ENCODE assay signal across 9 mouse cellular contexts in genomic region chr17:63287413-63287812, GRCm38 (mm10).
DNase-seq lines count a peak whose midpoint lies in the region; ATAC-seq and TF ChIP-seq lines count a peak whose summit lies in the region.
"Had no signal": no experiment of that assay in that cellular context is flagged by ENCODE, and none has a peak within 500 bp of the region (broad histone marks: within the 10 kb centered on the region; RNA-seq: fewer than 3 reads in every experiment).

No protein-coding gene starts in this region.

- H3K4me3 ChIP-seq in forebrain, embryonic 16.5 days (replicated peaks; ENCODE audit: low read length) = no peak overlapping the region
- H3K4me3 ChIP-seq in forebrain, embryonic 11.5 days (ENCODE audit: low read depth, low read length) = no peak overlapping the region
- H3K4me3 ChIP-seq in stomach, postnatal 0 days (ENCODE audit: low read depth, low read length) = no peak overlapping the region
- H3K4me3 ChIP-seq: megakaryocyte, embryonic 14.5 days had no signal

- TF ChIP-seq EP300 in stomach, postnatal 0 days (optimal IDR thresholded peaks at IDR 0.05) = no peak

- H3K27me3 ChIP-seq in forebrain, embryonic 16.5 days (replicated peaks; ENCODE audit: control insufficient read depth, insufficient read depth, low read length) = no peaks in the 10 kb centered on the region
- H3K27me3 ChIP-seq in forebrain, embryonic 11.5 days (ENCODE audit: control insufficient read depth, insufficient read depth, low read length) = no peaks in the 10 kb centered on the region
- H3K27me3 ChIP-seq in stomach, postnatal 0 days (ENCODE audit: control insufficient read depth, insufficient read depth, low read length) = no peaks in the 10 kb centered on the region
- H3K27me3 ChIP-seq: megakaryocyte, embryonic 14.5 days had no signal

- intact Hi-C loops in heart, postnatal 36 days (cut with DNase I) = no loop called here

- no peak for DNase-seq in forebrain, embryonic 11.5 days (ENCODE audit: low spot score)
- peak; percentile 50 for DNase-seq in urinary bladder, postnatal 14 days (ENCODE audit: low spot score)
- no peak for DNase-seq in urinary bladder, postnatal 10 days (ENCODE audit: low spot score)
- peak; percentile 49 for DNase-seq in heart, postnatal 36 days
- peak; percentile 20 for DNase-seq in stomach, postnatal 0 days (ENCODE audit: low spot score)
- no peak for DNase-seq in thymus, adult 18-20 months
- DNase-seq in frontal cortex, adult 2 months (ENCODE audit: extremely low spot score in 1 of 2, low spot score in 1 of 2) = no peak

- peak; percentile 23; the same call in 1 of the 2 replicates for TF ChIP-seq CTCF in stomach, postnatal 0 days (IDR thresholded peaks at IDR 0.05; ENCODE audit: low read depth)

- no peak for ATAC-seq in forebrain, embryonic 16.5 days
- no peak for ATAC-seq in forebrain, embryonic 11.5 days (replicated peaks; ENCODE audit: low FRiP score)
- ATAC-seq in stomach, postnatal 0 days (ENCODE audit: low FRiP score, low TSS enrichment) = no peak

- H3K4me2 ChIP-seq in forebrain, embryonic 16.5 days (ENCODE audit: low read length) = no peak overlapping the region
- H3K4me2 ChIP-seq in forebrain, embryonic 11.5 days (ENCODE audit: low read depth, low read length, severe bottlenecking) = no peak overlapping the region
- no peak overlapping the region for H3K4me2 ChIP-seq in stomach, postnatal 0 days (replicated peaks; ENCODE audit: low read depth)

- 34% methylated on average over 2 of the region's 2 CpGs for WGBS in forebrain, embryonic 16.5 days
- WGBS in forebrain, embryonic 11.5 days = 86% methylated on average over 2 of the region's 2 CpGs
- WGBS in stomach, postnatal 0 days = 33% methylated on average over 2 of the region's 2 CpGs

- H3K9me3 ChIP-seq in forebrain, embryonic 16.5 days (ENCODE audit: control insufficient read depth, low read length) = no peaks in the 10 kb centered on the region
- no peaks in the 10 kb centered on the region for H3K9me3 ChIP-seq in forebrain, embryonic 11.5 days (ENCODE audit: control insufficient read depth, low read length)
- H3K9me3 ChIP-seq in stomach, postnatal 0 days (ENCODE audit: control insufficient read depth, low read length) = no peaks in the 10 kb centered on the region
- H3K9me3 ChIP-seq: megakaryocyte, embryonic 14.5 days had no signal

- H3K9ac ChIP-seq in forebrain, embryonic 16.5 days (replicated peaks; ENCODE audit: low read depth, low read length) = no peak overlapping the region
- H3K9ac ChIP-seq in forebrain, embryonic 11.5 days (ENCODE audit: low read length) = no peak overlapping the region
- no peak overlapping the region for H3K9ac ChIP-seq in stomach, postnatal 0 days (ENCODE audit: low read length)

- H3K4me1 ChIP-seq in forebrain, embryonic 16.5 days (replicated peaks; ENCODE audit: control insufficient read depth, insufficient read depth, low read length) = peaks cover 19% of the 10 kb centered on the region
- H3K4me1 ChIP-seq in forebrain, embryonic 11.5 days (replicated peaks; ENCODE audit: control insufficient read depth, insufficient read depth, low read length) = peaks cover 3% of the 10 kb centered on the region; the same call in 1 of the 2 replicates
- H3K4me1 ChIP-seq in stomach, postnatal 0 days (replicated peaks; ENCODE audit: control insufficient read depth, insufficient read depth) = no peaks in the 10 kb centered on the region

- H3K36me3 ChIP-seq in forebrain, embryonic 16.5 days (ENCODE audit: control insufficient read depth, insufficient read depth) = no peaks in the 10 kb centered on the region
- H3K36me3 ChIP-seq in forebrain, embryonic 11.5 days (ENCODE audit: control insufficient read depth, insufficient read depth, low read length) = no peaks in the 10 kb centered on the region
- H3K36me3 ChIP-seq in stomach, postnatal 0 days (ENCODE audit: control insufficient read depth, insufficient read depth, low read length) = no peaks in the 10 kb centered on the region

- 0 out of 2 replicates have a peak overlapping the region, but pooled peaks have one; percentile 23 for H3K27ac ChIP-seq in forebrain, embryonic 16.5 days (ENCODE audit: low read length)
- H3K27ac ChIP-seq in forebrain, embryonic 11.5 days (ENCODE audit: low read depth, low read length) = no peak overlapping the region
- no peak overlapping the region for H3K27ac ChIP-seq in stomach, postnatal 0 days (replicated peaks)

Comparison
In these comparisons a context has a peak if more than half of its experiments do, and no peak if none do; other contexts are left out.
1. DNase-seq: peak in urinary bladder, postnatal 14 days (single experiment), heart, postnatal 36 days (2 of 2) and stomach, postnatal 0 days (single experiment); none in forebrain, embryonic 11.5 days (single experiment), urinary bladder, postnatal 10 days (single experiment), thymus, adult 18-20 months (0 of 2) and frontal cortex, adult 2 months (0 of 2).